Mouse (Mus musculus): ENCODE results near the gene Igtp.

DNA sequence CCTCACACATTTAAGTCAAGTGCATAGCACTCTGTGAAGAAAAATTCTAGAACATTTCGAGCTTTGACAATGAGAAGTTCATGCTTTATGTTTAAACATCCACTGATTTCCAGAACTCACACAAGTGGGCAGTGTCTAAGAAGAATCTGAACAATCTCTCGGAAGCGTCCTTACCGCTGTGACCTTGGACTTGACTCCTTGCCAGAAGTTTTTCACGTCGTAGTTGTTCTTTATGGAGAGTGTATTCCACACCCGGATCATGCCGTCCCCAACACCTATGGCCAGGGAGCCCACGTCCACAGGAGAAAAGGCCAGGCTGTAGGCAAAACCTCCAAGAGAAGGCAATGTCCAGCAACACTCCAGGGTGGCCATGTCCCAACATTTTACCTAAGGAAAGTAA, 43.9 kb upstream of the Igtp start:
- TF ChIP-seq POLR2A (IDR thresholded peaks at IDR 0.05; ENCODE audit: low read depth, low read length), result no peak
- TF ChIP-seq CTCF (conservative IDR thresholded peaks at IDR 0.05 in 1 of 2, IDR thresholded peaks at IDR 0.05 in 1 of 2; ENCODE audit: low read depth in 2 of 2, low read length in 2 of 2), result no peak
- no peak for TF ChIP-seq GABPA (IDR thresholded peaks at IDR 0.05; ENCODE audit: insufficient replicate concordance, low read depth, low read length)

Data from CH12.LX (cell line).